Mouse (Mus musculus) telencephalon, adult 2 months (tissue): Measurements from ENCODE around the gene Htra1.

Experiments
- DNase-seq: peaks from one replicate; pipeline ENCODE4 v3.0.0-alpha.2; 2011; ENCODE audit warnings: low read depth, low spot score

Htra1 gene

DNA sequence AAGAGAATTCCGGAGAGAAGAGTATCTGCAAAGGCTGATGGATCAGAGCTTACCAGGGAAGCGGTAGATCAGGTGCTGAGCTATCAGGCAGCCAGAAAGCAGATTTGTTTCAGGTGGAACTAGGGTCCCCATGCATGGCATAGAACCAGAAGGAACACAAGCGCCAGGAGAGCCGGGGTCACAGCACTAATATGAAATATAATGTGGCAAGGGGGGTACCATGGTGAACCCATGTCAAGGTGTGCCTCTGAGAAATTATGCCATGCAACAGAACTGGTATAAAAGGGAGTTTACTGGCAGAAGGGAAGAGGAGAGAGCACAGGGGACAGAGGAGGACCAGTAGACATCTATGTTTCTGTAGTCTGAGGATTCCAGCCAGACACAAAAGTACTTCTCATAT lies 1.3 kb upstream of the Htra1 start:
- DNase-seq = no peak

DNA sequence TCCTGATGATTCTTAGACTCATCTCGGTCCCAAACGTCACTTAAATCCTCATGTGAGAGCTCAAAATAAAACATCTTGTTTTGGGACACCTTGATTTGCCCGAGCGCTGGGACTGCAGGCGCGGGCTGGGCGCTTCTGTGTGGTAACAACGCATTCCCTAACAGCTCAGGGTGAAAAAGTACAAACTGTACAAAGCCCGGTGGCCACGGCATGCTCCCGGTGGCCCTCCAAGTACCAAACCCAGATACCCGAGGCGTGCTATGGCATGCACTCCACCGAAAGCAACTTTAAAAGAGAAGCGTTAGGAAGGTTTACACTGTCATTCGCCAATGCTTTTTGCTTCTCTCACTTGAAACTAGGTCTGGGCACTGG lies 504 bp upstream of the Htra1 start:
- DNase-seq = no peak

DNA sequence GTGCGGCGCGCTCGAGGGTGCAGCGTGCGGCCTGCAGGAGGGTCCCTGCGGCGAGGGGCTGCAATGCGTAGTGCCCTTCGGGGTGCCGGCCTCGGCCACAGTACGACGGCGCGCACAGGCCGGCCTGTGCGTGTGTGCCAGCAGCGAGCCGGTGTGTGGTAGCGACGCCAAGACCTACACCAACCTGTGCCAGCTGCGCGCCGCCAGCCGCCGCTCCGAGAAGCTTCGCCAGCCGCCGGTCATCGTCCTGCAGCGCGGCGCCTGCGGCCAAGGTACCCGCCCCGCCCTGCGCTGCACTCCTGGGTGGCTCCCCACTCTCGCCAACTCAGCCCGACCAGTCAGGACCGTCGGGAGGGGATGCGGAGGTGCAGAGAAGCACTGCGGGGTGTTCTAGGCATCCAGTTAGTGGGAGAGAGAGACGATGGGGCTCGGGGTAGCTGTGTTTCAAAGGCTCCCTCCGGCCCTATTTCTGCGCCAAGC lies 601 bp downstream of the Htra1 start:
- no peak for DNase-seq

DNA sequence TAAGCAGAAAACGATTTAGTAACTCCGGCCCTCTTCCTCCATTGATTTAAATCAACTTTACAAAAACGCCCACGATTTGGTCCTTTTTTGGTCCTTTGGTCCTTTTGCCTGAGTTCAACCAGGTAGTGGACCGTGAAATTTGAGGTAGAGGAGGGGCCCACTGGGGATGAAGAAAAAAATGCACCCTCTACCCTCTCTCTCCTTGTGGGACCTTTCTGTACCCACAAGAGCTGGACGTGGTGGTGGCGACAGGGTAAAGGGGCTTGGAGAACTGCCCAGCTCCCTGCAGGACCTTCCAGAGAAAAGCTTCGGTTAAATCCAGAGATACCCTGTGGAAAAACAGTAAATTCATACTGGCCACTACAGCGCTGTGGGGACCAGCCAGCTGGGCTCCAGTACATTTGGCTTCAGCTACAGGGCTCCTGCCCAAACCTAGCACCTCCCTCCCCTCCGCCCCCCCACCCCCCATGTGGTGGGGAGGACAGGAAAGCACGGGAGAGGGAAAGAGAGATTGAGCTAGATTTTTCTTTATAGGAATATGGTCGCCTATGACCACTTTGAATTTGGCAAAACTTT lies 1.4 kb downstream of the Htra1 start:
- no peak for DNase-seq

DNA sequence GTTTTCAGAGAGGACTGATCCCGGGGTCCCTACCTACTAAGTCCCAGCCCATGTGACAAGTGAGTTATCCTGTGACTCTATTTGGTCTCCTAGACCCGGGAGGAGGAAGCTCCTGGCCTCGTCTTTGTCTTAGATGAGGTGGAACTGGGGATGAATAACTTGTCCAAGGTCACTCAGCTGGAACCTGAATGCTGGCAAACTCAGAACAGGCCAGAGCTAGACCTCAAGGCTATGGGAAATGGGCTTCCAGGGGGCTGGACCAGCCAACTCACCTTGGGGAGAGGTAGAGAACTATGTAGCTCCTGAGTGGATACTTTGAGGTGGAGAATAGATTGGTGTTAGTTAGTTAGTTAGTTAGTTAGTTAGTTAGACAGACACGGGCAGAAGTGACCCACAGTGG lies 2.1 kb downstream of the Htra1 start:
- DNase-seq = no peak

DNA sequence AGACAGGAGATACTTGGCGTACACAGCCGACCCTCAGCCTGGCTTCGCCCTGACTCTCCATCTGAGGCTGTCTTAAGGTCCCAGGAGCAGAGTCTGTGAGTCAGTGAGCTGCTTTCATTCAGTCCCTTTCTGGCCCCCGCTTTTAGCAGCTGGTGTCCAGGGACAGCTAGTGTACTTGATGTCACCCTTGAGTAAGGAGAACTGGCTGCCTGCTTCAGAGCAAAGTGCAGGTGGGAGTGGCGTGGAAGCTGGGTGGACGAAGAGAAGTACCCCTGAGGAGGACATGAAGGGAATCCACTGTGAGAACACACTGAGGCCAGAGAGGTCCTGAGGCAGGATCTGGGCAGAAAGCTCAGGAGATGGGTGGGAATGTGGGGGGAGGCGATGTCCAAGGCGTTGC lies 3.0 kb downstream of the Htra1 start:
- no peak for DNase-seq

DNA sequence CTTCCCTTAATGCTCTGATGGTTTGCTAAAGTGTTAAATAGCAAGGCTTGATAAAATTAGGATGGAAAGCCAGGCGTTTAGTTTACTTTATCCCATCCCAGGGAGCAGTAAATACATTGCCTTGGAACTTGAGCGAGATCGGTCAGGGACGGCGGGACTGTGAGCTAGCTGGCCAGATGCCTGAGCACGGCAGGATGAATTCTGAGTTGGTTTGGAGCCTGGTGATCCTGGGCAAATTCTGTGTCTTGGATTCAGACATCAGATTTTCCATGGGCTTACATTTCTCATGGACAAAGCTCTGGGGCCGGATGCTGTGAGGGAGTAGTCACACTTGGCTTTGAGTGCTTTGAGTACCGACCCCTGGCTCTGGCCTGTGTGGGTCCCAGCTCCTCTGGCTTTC lies 4.8 kb downstream of the Htra1 start:
- no peak for DNase-seq

DNA sequence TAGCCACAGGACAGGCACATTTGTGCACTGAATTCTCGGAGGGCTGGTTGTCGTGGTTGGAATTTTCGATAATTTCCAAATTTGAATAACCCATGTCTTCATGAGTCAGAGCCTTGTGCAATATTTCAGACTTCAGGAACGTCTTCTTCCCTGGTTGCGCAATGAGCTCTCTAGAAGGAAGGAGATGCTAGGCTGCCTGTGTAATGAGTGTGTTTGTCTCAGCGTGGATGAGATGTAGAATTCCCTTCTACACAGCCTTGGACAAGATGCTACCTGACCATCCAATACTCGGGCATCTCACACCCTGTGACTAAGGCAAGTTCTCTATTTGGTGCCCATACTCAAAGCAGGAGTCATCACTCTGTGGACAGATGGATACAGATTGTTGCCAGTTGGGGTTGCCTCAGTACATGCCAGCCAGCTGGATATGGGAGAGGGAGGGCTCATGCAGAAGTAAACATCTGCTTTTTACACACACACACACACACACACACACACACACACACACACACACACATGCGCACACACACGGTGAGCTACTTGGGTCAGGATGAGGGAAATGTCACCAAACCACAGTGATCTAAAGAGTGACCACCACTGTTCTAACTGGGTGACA lies 7.5 kb downstream of the Htra1 start:
- DNase-seq = no peak

DNA sequence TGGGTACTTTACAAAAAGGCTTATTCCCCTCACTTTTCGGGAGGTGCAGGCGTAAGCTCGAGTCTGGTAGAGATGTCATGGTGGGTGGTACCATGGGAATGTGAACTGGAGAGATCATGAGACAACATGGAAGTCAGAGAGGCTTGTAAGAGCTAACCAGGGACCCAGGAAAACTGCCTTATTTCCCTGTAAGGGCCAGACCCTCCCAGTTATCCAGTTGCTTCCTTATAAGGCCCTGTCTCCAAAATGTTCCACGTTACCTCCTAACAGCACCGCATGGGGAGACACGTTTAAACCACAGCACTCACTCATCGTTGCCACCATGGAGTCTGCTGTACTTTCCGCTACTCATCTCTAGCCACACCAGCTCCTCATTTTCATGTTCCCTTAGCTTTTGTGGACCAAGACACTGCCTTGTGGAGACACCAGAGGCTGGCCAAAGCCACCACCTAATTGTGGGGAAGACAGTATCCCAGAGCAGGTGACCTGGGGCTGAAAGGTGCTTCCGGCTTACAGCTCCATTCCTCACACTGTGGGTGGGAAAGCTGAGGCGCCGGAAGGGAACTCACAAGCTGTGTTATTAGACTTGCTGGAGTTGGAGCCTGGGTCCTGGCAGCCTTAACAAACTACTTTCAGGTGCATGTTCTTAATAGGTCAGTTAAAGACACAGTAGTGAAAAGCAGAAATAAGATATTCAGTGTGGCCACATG lies 9.0 kb downstream of the Htra1 start:
- no peak for DNase-seq

DNA sequence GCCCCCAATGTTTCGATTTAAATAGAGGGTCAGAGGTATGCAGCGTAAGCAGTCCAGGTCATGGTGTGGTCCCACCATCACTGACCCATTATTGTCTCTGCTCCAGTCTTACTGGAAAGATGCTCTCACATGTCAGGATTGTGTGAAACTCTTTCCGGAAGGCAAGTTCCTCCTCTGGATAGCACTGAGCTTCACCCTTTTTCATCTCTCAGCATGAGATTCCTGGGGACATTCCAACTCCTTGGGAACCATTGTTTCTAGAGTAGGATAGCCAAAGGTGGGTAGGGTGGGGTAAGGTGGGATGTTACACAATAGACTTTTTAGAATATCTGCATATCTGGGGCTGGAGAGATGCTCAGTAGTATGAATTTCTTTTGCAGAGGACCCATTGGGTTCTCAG lies 9.8 kb downstream of the Htra1 start:
- no peak for DNase-seq

DNA sequence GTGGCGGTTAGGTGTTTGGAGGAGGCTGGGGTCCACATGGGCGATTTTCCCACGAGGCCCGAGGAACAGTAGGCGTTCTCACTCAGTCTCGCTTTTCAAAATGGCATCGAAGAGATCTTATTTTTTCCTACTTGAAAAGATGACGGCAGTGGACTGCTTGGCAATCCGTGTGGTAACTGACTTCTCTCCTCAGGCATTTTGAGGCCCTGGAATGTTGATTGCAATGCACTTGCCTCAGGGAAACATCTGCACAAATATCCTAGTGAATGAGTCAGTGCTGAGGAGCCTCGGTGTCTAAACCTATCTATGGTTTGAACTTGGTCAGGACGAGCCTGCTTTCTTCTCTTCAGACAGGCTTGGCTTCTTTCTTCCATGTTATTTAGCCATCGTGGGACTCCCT lies 10.4 kb downstream of the Htra1 start:
- DNase-seq = no peak

DNA sequence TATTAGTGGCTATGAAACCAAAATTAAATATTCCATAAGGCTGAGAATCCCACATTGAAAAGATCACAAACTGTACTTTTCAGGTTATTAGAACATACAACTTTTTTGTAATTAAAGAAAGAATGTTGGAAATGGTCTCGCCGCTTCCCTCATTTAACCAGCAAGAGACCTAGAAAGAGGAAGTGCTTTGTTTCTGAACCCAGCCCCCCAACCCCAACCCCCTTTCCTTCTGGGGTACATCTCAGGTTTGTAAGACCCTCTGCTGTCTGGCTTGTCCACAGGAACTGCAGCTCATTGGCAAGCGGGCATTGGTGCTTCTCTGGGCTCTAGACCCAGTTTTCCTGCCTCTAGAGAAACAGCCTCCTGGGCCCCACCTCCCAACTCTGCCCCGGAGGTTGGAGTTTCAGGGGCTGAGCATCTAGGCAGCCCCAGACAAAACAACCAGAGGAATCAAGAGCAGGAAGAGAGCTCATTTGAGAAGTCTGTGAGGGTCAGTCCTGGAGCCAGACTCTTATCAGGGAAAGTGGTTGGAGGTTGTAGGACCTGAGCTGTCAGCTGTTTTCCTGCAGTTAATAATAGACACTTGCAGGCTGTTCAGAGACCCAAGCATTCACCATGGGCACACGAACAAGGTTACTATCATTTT lies 12.8 kb downstream of the Htra1 start:
- no peak for DNase-seq

DNA sequence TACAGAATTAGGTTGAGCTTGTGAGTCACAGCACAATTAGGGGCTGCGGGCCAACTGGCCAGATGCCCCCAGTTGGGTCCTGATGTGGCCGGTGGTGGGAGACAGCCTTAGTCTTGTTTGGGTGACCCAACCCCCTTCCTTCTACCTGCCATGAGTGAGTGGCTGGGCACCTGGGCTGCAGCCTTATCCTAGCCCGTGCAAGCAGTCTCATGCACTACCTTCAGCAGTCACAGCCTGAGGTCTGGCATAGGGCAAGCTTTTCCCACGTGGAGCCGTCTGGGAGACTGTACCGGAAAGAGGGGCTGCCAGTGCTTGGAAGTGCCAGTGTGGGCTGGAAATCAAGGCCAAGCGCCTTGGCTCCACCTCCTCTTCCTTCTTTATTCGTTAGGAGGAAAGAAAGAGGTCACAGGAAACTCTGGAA lies 13.4 kb downstream of the Htra1 start:
- DNase-seq = no peak

DNA sequence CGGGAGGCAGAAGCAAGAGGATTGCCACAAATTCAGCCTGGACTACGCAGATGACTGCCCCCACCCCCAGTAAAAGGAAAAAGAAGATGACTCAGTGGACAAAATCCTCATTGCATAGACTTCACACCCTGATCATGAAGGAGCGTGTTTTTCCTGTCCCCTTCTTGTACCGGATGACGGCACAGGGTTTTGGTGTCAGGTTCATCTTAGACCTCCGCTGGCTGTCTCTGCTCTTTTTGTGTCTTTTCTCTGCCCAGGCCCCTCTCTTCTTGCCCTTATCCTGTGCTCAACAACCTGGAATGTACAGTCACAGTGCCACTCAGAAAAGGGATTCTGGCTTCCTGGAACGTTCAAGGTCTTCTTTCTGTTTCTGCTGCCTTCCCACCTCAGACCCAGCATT lies 14.6 kb downstream of the Htra1 start:
- no peak for DNase-seq

DNA sequence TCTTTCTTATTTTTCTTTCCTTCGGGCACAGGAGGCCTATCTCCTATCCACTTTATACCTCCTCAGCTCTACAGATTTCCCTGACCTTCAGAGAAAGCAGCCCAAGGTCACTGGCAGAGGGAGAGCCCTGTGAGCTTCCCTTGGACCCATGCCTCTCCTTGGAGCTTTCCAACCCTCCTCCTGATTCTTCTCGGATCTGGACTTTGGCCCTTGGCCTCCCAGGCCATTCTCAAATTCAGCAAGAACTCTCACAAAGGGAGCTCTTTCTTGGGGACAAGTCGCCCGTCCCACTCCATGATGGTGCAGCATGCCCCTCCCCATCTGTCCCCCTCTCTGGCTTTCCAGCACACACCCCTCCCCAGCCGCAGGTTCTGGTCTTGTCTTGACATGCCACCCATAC lies 15.1 kb downstream of the Htra1 start:
- no peak for DNase-seq

DNA sequence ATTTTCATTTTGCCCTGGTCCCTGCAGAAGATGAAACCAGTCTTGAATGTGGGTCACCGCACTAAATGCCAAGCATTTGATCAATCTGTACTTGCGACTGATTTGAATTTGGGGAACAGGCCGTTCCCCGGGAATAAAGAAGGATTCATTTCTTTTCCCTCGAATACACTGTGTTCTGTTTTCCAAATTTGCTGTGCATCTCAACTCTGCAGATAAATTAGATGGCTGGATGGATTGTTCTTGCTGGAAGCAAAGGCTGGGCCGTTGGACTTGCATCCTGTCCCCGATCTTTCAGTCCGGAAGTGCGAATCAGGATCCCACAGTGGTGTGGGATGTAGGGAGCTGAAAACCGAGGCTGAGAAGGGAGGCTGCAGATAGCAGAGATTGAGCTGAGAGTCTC lies 17.5 kb downstream of the Htra1 start:
- DNase-seq = no peak

DNA sequence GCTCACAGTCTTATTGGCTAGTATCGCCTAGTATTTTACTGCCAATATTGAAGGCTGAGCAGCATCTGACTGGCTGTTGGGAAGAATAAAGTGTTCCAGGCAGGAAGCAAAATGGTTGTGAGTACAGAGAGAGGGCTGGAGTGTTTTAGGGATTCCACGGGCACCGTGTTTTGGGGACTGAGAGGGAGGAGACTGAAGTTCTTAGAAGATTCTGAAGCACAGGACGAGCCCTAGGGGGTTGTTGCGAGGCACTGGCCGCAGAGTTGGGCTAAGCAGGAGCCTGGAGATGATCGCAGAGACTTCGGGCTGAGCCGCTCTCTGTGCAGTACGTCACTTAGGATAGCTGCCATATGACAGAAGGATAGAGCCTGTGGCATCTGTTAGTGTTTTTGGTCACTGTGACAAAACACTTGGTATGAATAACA lies 18.3 kb downstream of the Htra1 start:
- no peak for DNase-seq

DNA sequence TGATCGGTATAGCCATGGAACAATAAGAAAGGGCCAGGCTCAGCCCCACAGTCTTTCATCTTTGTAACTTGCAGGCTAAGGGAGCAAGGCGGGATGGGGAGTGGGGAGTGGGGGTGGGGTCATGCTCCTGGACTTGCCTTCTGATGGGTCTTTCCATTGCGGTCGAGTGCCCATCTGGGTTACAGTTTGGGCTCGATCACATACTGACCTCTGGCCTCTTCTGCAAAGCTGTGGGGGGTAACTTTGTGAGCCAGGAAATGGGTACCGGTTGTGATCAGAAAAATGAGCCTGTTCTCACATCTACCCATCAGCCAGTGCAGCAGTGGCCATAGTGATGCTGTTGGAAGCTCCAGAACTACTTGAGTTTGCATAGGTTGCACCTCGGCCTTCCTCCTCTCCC lies 22.6 kb downstream of the Htra1 start:
- no peak for DNase-seq

DNA sequence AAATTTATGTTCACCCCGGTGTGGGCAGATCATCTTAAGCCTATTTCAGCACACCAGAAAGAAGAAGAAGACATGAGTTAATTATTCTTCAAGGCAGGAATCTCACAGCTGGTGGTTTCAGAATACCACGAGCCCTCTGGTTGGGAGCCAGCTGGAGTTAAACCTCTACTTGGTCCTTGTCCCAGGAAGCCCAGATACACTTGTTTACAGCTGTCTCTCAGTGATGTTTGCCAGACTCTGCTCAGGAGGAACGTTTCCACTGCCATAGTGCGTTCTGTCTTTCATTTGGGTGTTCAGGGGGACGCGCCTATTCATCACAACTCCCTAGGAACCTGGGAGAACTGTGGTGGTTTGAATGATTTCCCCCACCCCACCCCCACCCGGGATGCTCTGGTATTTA lies 24.0 kb downstream of the Htra1 start:
- no peak for DNase-seq

DNA sequence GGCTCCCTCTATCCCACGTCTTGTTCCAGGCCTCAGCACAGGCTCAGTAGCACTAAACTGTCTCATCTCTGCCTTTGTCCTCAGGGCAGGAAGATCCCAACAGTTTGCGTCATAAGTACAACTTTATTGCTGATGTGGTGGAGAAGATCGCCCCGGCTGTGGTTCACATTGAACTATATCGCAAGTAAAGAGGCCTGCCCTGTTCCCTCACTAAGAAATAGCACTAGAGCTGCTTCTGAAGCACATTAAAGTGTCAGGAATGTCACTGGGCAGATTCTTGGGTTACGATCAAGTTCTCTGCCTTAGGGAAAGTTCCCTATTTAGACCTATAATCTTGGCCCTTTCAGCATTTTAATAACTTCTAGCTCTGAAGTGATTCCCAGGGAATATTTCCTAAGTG lies 25.5 kb downstream of the Htra1 start:
- DNase-seq = no peak

DNA sequence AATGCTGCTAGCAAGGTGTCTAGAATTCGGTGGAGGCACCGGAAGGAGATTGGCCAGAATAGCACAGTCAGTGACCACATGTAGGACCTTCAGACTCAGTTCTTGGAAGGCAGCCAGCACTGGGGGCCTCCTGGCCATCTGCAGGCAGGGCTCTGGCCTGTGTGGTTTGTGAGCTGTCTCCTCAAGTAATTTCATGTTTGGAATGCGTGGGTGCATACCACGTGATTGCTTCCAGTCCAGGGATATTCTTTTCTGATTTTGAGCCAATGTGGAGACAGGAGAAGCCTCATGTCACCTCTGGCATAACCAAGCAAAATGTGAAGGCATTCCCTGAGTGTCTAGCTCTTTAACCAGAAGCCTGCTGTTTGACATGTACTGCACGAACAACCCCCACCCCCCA lies 28.8 kb downstream of the Htra1 start:
- DNase-seq = no peak

DNA sequence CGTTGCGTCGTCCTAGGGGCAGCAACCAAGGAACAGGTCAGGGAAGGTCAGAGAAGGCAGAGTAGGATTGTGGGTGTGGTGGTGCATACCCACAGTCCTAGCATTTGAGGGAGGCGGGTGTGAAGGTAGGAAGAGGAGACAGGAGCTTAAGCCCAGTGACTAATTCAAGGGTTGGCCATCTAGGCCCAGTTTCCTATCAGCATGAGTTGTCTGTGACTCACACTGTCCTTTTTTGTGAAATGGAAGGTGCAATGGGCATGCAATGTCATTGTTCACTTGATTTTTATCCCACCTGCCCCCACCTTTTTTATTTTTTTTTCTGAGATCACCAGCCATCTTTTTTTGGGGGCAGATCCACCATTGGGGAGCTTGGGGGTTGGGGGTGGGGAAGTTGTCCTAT lies 29.5 kb downstream of the Htra1 start:
- DNase-seq = no peak

DNA sequence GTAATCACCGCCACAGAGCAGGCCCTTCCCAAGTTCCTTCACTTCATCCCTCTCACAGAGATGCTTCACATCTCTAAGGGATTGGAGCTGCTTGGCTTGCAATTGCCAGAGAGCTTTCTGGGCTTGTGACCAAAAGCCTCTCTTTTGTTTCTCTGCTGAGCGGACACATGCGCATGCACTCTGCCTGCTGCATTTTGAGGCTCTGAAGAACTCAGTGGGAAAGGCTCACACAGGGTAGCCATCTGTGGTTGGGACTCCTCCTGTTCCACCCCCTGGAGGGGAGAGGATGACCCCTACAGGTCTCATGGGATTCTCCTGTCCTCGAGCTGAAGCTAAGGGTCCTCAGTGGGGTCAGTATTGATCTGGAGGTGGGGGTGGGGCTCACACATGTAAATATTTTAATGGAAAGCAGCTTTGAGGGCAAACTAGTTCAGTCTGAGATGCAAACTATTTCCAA lies 30.0 kb downstream of the Htra1 start:
- DNase-seq = peak; percentile 75
